Mouse (Mus musculus): ENCODE data around the gene Il6. TPM values are rescaled to one million over a fixed set of nuclear protein-coding genes. Genes with fewer than 3 reads are reported as not detected.

The Il6 gene
- polyA plus RNA-seq (2015; fragmentation: Nextera tagmentation; extraction: Ambion mirVana) = not detected in 2 replicates

DNA sequence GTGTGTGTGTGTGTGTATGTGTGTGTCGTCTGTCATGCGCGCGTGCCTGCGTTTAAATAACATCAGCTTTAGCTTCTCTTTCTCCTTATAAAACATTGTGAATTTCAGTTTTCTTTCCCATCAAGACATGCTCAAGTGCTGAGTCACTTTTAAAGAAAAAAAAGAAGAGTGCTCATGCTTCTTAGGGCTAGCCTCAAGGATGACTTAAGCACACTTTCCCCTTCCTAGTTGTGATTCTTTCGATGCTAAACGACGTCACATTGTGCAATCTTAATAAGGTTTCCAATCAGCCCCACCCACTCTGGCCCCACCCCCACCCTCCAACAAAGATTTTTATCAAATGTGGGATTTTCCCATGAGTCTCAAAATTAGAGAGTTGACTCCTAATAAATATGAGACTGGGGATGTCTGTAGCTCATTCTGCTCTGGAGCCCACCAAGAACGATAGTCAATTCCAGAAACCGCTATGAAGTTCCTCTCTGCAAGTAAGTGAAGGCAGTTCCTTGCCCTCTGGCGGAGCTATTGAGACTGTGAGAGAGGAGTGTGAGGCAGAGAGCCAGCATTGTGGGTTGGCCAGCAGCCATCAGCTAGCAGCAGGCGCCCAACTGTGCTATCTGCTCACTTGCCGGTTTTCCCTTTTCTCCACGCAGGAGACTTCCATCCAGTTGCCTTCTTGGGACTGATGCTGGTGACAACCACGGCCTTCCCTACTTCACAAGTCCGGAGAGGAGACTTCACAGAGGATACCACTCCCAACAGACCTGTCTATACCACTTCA lies at the start of gene Il6:
Gene Il6, plus strand, starts transcription at position 389 of the 778 bp plus-strand sequence.
- WGBS = 71% methylated on average over 16 of the region's 16 CpGs

GRCm38 (mm10) chr5:29963488-29963887 lies 49.4 kb upstream of the Il6 start:
- H3K27ac ChIP-seq (ENCODE audit: low read length) = no peak overlapping the region
- ATAC-seq = no peak
- 74% methylated on average over 1 of the region's 1 CpGs for WGBS
- H3K4me1 ChIP-seq (ENCODE audit: control insufficient read depth, insufficient read depth, low read length) = no peaks in the 10 kb centered on the region
- no peaks in the 10 kb centered on the region for H3K9me3 ChIP-seq (replicated peaks; ENCODE audit: control insufficient read depth, low read length, poor library complexity, severe bottlenecking)
- no peaks in the 10 kb centered on the region for H3K36me3 ChIP-seq (ENCODE audit: control insufficient read depth, insufficient read depth, low read length)
- no peaks in the 10 kb centered on the region for H3K27me3 ChIP-seq (ENCODE audit: control insufficient read depth, insufficient read depth, low read depth, low read length)
- no peak overlapping the region for H3K4me3 ChIP-seq (ENCODE audit: low read depth, low read length)
- H3K9ac ChIP-seq (ENCODE audit: low read depth, low read length) = no peak overlapping the region
- H3K4me2 ChIP-seq (ENCODE audit: low read length) = no peak overlapping the region

More for the DNA sequence above, at the start of gene Il6:
- Histone ChIP-seq H3K36me3 (ENCODE audit: control insufficient read depth, insufficient read depth, low read length) (no peaks in the 10 kb centered on the region), H3K4me2 (ENCODE audit: low read length) (no peak within 1 kb of the TSS), H3K9ac (ENCODE audit: low read depth, low read length) (no peak within 1 kb of the TSS), H3K9me3 (replicated peaks; ENCODE audit: control insufficient read depth, low read length, poor library complexity, severe bottlenecking) (no peaks in the 10 kb centered on the region), H3K4me1 (ENCODE audit: control insufficient read depth, insufficient read depth, low read length) (no peaks in the 10 kb centered on the region), H3K4me3 (ENCODE audit: low read depth, low read length) (no peak within 1 kb of the TSS), H3K27ac (ENCODE audit: low read length) (no peak within 1 kb of the TSS), H3K27me3 (ENCODE audit: control insufficient read depth, insufficient read depth, low read depth, low read length) (no peaks in the 10 kb centered on the region)
- ATAC-seq = no peak

DNA sequence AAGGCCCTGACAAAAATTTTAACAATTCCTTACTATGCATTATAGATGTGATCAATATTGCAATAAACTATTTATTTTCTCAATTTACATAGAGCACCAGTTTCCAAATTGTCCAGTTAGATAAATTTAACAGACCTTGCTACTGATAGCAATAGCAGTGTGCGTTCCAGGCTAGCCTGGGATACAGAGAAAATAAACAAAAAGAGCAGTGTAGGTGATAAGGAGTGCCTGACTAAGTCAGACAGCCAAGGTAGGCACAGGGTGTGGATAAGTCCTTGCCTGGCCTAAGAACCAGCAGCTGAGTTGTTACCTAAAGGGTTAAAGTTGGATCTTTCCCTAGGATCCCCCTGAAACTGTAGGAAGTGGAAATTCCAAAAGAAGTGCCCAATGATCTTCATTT lies 42.7 kb upstream of the Il6 start:
- Histone ChIP-seq H3K4me1 (ENCODE audit: control insufficient read depth, insufficient read depth, low read length) (no peaks in the 10 kb centered on the region), H3K27ac (ENCODE audit: low read length) (no peak overlapping the region), H3K27me3 (ENCODE audit: control insufficient read depth, insufficient read depth, low read depth, low read length) (no peaks in the 10 kb centered on the region), H3K4me2 (ENCODE audit: low read length) (no peak overlapping the region), H3K9ac (ENCODE audit: low read depth, low read length) (no peak overlapping the region), H3K36me3 (ENCODE audit: control insufficient read depth, insufficient read depth, low read length) (no peaks in the 10 kb centered on the region), H3K4me3 (ENCODE audit: low read depth, low read length) (no peak overlapping the region), H3K9me3 (replicated peaks; ENCODE audit: control insufficient read depth, low read length, poor library complexity, severe bottlenecking) (no peaks in the 10 kb centered on the region)
- ATAC-seq = no peak
- 93% methylated on average over 1 of the region's 1 CpGs for WGBS

DNA sequence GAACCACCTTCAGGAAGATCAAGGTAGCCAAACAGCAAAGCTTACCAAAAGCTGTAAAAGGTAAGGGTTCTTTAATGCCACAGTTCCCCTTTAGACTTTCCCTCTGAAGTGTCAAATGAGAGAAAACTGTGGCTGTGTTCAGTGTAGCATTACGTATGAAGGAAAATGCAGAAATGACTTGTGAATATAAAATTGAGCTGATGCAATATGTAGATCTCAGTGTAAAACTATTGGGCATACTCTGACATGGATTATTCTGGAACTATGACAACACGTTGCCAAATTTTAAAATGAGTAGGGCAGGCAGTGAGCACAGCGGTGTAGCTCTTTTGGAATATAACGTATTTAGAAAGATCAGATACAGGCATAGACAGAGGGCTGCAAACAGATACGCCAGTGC lies 40.1 kb upstream of the Il6 start:
- no peaks in the 10 kb centered on the region for H3K36me3 ChIP-seq (ENCODE audit: control insufficient read depth, insufficient read depth, low read length)
- 91% methylated on average over 5 of the region's 5 CpGs for WGBS
- ATAC-seq = no peak

DNA sequence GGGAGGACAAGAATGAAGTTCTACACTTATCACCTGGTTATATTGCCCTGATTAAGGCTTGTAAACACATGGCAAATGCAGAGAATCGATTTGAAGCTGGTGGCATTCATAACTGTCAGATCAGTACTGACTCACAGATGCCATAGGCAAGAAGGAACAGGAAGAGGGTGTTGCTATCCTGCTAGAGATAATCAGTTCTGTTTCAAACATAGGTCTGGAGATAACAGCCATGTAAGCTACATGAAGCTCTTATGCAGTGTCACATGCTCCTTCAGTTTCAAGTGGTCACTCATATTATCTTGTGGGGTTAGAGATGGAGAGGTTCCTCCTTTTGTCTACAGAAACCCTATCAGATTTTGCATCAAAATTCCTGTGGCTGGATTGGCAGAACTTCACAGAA lies 39.4 kb upstream of the Il6 start:
- H3K4me1 ChIP-seq (ENCODE audit: control insufficient read depth, insufficient read depth, low read length) = no peaks in the 10 kb centered on the region
- ATAC-seq = no peak
- no peaks in the 10 kb centered on the region for H3K27me3 ChIP-seq (ENCODE audit: control insufficient read depth, insufficient read depth, low read depth, low read length)
- no peak overlapping the region for H3K27ac ChIP-seq (ENCODE audit: low read length)
- no peaks in the 10 kb centered on the region for H3K9me3 ChIP-seq (replicated peaks; ENCODE audit: control insufficient read depth, low read length, poor library complexity, severe bottlenecking)
- no peak overlapping the region for H3K4me3 ChIP-seq (ENCODE audit: low read depth, low read length)
- no peak overlapping the region for H3K4me2 ChIP-seq (ENCODE audit: low read length)
- H3K9ac ChIP-seq (ENCODE audit: low read depth, low read length) = no peak overlapping the region
- H3K36me3 ChIP-seq (ENCODE audit: control insufficient read depth, insufficient read depth, low read length) = no peaks in the 10 kb centered on the region
- 79% methylated on average over 1 of the region's 1 CpGs for WGBS

More for the DNA sequence above, 40.1 kb upstream of the Il6 start:
- Histone ChIP-seq H3K4me3 (ENCODE audit: low read depth, low read length) (no peak overlapping the region), H3K9ac (ENCODE audit: low read depth, low read length) (no peak overlapping the region), H3K27me3 (ENCODE audit: control insufficient read depth, insufficient read depth, low read depth, low read length) (no peaks in the 10 kb centered on the region), H3K9me3 (replicated peaks; ENCODE audit: control insufficient read depth, low read length, poor library complexity, severe bottlenecking) (no peaks in the 10 kb centered on the region), H3K4me2 (ENCODE audit: low read length) (no peak overlapping the region), H3K4me1 (ENCODE audit: control insufficient read depth, insufficient read depth, low read length) (no peaks in the 10 kb centered on the region), H3K27ac (ENCODE audit: low read length) (no peak overlapping the region)

DNA sequence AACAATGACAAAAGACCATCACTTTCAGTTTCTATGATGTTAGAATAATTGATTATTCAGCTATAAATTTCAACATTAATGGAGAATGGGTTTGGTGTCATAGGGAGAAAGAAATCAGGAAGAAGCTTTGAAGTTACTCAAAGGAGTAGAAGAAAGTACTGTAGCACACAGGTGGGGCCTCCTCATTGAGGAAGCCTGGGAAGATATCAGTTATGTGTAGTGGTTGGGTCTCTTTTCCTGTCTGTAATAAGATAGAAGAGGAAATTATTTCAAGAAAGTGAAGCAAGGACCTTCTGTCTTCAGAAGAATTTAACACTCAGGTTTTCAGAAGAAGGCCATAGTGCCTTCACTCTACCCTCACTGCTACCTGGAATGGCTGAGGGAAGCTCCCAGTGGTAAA lies 38.8 kb upstream of the Il6 start:
- no peak overlapping the region for H3K9ac ChIP-seq (ENCODE audit: low read depth, low read length)

GRCm38 (mm10) chr5:29993583-29993982 lies 19.3 kb upstream of the Il6 start:
- Histone ChIP-seq H3K27me3 (ENCODE audit: control insufficient read depth, insufficient read depth, low read depth, low read length) (no peaks in the 10 kb centered on the region), H3K36me3 (ENCODE audit: control insufficient read depth, insufficient read depth, low read length) (no peaks in the 10 kb centered on the region), H3K4me1 (ENCODE audit: control insufficient read depth, insufficient read depth, low read length) (no peaks in the 10 kb centered on the region), H3K9ac (ENCODE audit: low read depth, low read length) (no peak overlapping the region), H3K4me3 (ENCODE audit: low read depth, low read length) (no peak overlapping the region), H3K9me3 (replicated peaks; ENCODE audit: control insufficient read depth, low read length, poor library complexity, severe bottlenecking) (no peaks in the 10 kb centered on the region), H3K4me2 (ENCODE audit: low read length) (no peak overlapping the region), H3K27ac (ENCODE audit: low read length) (no peak overlapping the region)
- ATAC-seq = no peak
- WGBS = 96% methylated on average over 1 of the region's 1 CpGs

More for the DNA sequence above, 38.8 kb upstream of the Il6 start:
- Histone ChIP-seq H3K9me3 (replicated peaks; ENCODE audit: control insufficient read depth, low read length, poor library complexity, severe bottlenecking) (no peaks in the 10 kb centered on the region), H3K27me3 (ENCODE audit: control insufficient read depth, insufficient read depth, low read depth, low read length) (no peaks in the 10 kb centered on the region), H3K4me2 (ENCODE audit: low read length) (no peak overlapping the region), H3K4me1 (ENCODE audit: control insufficient read depth, insufficient read depth, low read length) (no peaks in the 10 kb centered on the region), H3K27ac (ENCODE audit: low read length) (no peak overlapping the region), H3K4me3 (ENCODE audit: low read depth, low read length) (no peak overlapping the region), H3K36me3 (ENCODE audit: control insufficient read depth, insufficient read depth, low read length) (no peaks in the 10 kb centered on the region)
- no peak for ATAC-seq

GRCm38 (mm10) chr5:29994344-29994743 lies 18.6 kb upstream of the Il6 start:
- no peaks in the 10 kb centered on the region for H3K27me3 ChIP-seq (ENCODE audit: control insufficient read depth, insufficient read depth, low read depth, low read length)
- ATAC-seq = no peak
- H3K36me3 ChIP-seq (ENCODE audit: control insufficient read depth, insufficient read depth, low read length) = no peaks in the 10 kb centered on the region
- H3K4me1 ChIP-seq (ENCODE audit: control insufficient read depth, insufficient read depth, low read length) = no peaks in the 10 kb centered on the region
- H3K4me3 ChIP-seq (ENCODE audit: low read depth, low read length) = no peak overlapping the region
- H3K9me3 ChIP-seq (replicated peaks; ENCODE audit: control insufficient read depth, low read length, poor library complexity, severe bottlenecking) = no peaks in the 10 kb centered on the region
- no peak overlapping the region for H3K27ac ChIP-seq (ENCODE audit: low read length)
- H3K9ac ChIP-seq (ENCODE audit: low read depth, low read length) = no peak overlapping the region
- WGBS = 73% methylated on average over 1 of the region's 1 CpGs
- no peak overlapping the region for H3K4me2 ChIP-seq (ENCODE audit: low read length)

DNA sequence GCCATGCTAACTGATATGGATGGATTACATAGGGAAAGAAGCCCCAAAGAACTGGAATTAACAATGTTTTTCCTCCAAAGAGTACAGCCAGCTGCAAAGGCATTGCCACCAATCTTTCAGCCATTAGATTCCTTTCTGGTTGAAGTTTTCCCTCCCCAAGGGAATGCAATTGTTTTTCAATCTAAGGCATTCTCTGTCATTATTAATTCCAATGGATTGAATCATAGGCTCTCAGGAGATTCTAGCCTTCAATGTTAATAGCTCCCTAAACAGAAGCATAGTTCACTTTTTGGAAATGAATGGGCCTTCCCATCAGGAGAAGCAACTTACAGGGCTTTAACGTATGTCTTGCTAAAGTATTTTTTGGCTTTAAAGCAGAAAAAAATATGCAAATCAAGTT lies 15.6 kb upstream of the Il6 start:
- Histone ChIP-seq H3K4me2 (ENCODE audit: low read length) (no peak overlapping the region), H3K27ac (ENCODE audit: low read length) (no peak overlapping the region), H3K9me3 (replicated peaks; ENCODE audit: control insufficient read depth, low read length, poor library complexity, severe bottlenecking) (no peaks in the 10 kb centered on the region), H3K4me1 (ENCODE audit: control insufficient read depth, insufficient read depth, low read length) (no peaks in the 10 kb centered on the region), H3K36me3 (ENCODE audit: control insufficient read depth, insufficient read depth, low read length) (no peaks in the 10 kb centered on the region), H3K4me3 (ENCODE audit: low read depth, low read length) (no peak overlapping the region), H3K9ac (ENCODE audit: low read depth, low read length) (no peak overlapping the region), H3K27me3 (ENCODE audit: control insufficient read depth, insufficient read depth, low read depth, low read length) (no peaks in the 10 kb centered on the region)
- ATAC-seq = no peak
- WGBS = 86% methylated on average over 1 of the region's 1 CpGs
